Mouse (Mus musculus): Measurements from ENCODE around the gene Gm43517.

Gene Gm43517

GRCm38 (mm10) chr12:49384876-49385630 is at the start of gene Gm43517:
TSS of gene Gm43517 (plus strand) at chr12:49385174.
- peak; percentile 83 for DNase-seq (ENCODE audit: low read depth)

- no peak for DNase-seq (ENCODE audit: low read depth)
Measured at GRCm38 (mm10) chr12:49349697-49350096, 35.3 kb upstream of the Gm43517 start.

GRCm38 (mm10) chr12:49368931-49369330 is 16.0 kb upstream of the Gm43517 start:
- peak; percentile 71 for DNase-seq (ENCODE audit: low read depth)

GRCm38 (mm10) chr12:49372170-49372569 is 12.8 kb upstream of the Gm43517 start:
- peak; percentile 86 for DNase-seq (ENCODE audit: low read depth)

- DNase-seq (ENCODE audit: low read depth), result no peak
Measured at GRCm38 (mm10) chr12:49373176-49373575, 11.8 kb upstream of the Gm43517 start.

- no peak for DNase-seq (ENCODE audit: low read depth)
Measured at GRCm38 (mm10) chr12:49373821-49374605, 11.0 kb upstream of the Gm43517 start.

GRCm38 (mm10) chr12:49374606-49374995 is 10.4 kb upstream of the Gm43517 start:
- DNase-seq (ENCODE audit: low read depth), result peak; percentile 37

- DNase-seq (ENCODE audit: low read depth), result no peak
Measured at GRCm38 (mm10) chr12:49375427-49376317, 9.3 kb upstream of the Gm43517 start.

GRCm38 (mm10) chr12:49376318-49376992 is 8.5 kb upstream of the Gm43517 start:
- peak; percentile 36 for DNase-seq (ENCODE audit: low read depth)

- DNase-seq (ENCODE audit: low read depth), result peak; percentile 77
Measured at GRCm38 (mm10) chr12:49377281-49377970, 7.5 kb upstream of the Gm43517 start.

- DNase-seq (ENCODE audit: low read depth), result peak; percentile 14
Measured at GRCm38 (mm10) chr12:49378920-49379319, 6.1 kb upstream of the Gm43517 start.

- peak; percentile 11 for DNase-seq (ENCODE audit: low read depth)
Measured at GRCm38 (mm10) chr12:49379446-49379845, 5.5 kb upstream of the Gm43517 start.

GRCm38 (mm10) chr12:49380442-49380841 is 4.5 kb upstream of the Gm43517 start:
- DNase-seq (ENCODE audit: low read depth), result peak; percentile 43

GRCm38 (mm10) chr12:49381031-49381525 is 3.9 kb upstream of the Gm43517 start:
- DNase-seq (ENCODE audit: low read depth), result peak; percentile 26

GRCm38 (mm10) chr12:49381721-49382365 is 3.1 kb upstream of the Gm43517 start:
- peak; percentile 82 for DNase-seq (ENCODE audit: low read depth)

GRCm38 (mm10) chr12:49382565-49383520 is 2.1 kb upstream of the Gm43517 start, which contains the start of gene Foxg1:
TSS of gene Foxg1 (plus strand) at chr12:49382660.
- peak; percentile 84 for DNase-seq (ENCODE audit: low read depth)

GRCm38 (mm10) chr12:49383521-49384133 is 1.3 kb upstream of the Gm43517 start:
- peak; percentile 94 for DNase-seq (ENCODE audit: low read depth)

- DNase-seq (ENCODE audit: low read depth), result peak; percentile 68
Measured at GRCm38 (mm10) chr12:49384295-49384875, 589 bp upstream of the Gm43517 start.

Measured in NIH3T3 (cell line).